Mouse (Mus musculus) midbrain, embryonic 13.5 days (tissue): Measurements from ENCODE around the gene Tex44. TPM values are rescaled to one million over a fixed set of nuclear protein-coding genes. Genes with fewer than 3 reads are reported as not detected.

Experiments
- ATAC-seq: fragments of 200-750 bp; cut with Nextera tagmentation; 2 replicates; pipeline ENCODE4 v1.8.0; 2017; ENCODE audit warnings: mild to moderate bottlenecking, moderate TSS enrichment, moderate library complexity
- H3K27ac ChIP-seq: fragments of 300-500 bp; sonication (generic); 2 replicates; pipeline ENCODE4 v1.5.1; 2015; ENCODE audit warnings: inconsistent platforms, mild to moderate bottlenecking, moderate library complexity
- H3K27me3 ChIP-seq: fragments of 300-500 bp; sonication (generic); 2 replicates; pipeline ENCODE4 v1.6.1; 2015; ENCODE audit warnings: mild to moderate bottlenecking, inconsistent platforms
- H3K36me3 ChIP-seq: fragments of 300-500 bp; sonication (generic); 2 replicates; pipeline ENCODE4 v1.6.1; 2015; ENCODE audit warnings: mild to moderate bottlenecking, inconsistent platforms
- H3K4me1 ChIP-seq: fragments of 300-500 bp; sonication (generic); replicated peaks from 2 replicates; pipeline ENCODE4 v1.6.1; 2015; ENCODE audit warnings: inconsistent platforms
- H3K4me2 ChIP-seq: fragments of 300-500 bp; sonication (generic); replicated peaks from 2 replicates; pipeline ENCODE4 v1.6.1; 2015; ENCODE audit warnings: moderate library complexity, mild to moderate bottlenecking, inconsistent platforms
- H3K4me3 ChIP-seq: fragments of 300-500 bp; sonication (generic); replicated peaks from 2 replicates; pipeline ENCODE4 v1.5.1; 2015; ENCODE audit warnings: mild to moderate bottlenecking, inconsistent platforms
- H3K9ac ChIP-seq: fragments of 300-500 bp; sonication (generic); replicated peaks from 2 replicates; pipeline ENCODE4 v1.6.1; 2015; ENCODE audit warnings: mild to moderate bottlenecking, inconsistent platforms
- H3K9me3 ChIP-seq: fragments of 300-500 bp; sonication (generic); 2 replicates; pipeline ENCODE4 v1.6.1; 2016; ENCODE audit warnings: mild to moderate bottlenecking, inconsistent platforms
- WGBS: fragments of 180-500 bp; shearing (Covaris S2); methylation state at CpG from one replicate; pipeline ENCODE4 v1.1.7; 2015; 5-methylcytosine and 5-hydroxymethylcytosine counted together
- polyA plus RNA-seq: library from polyadenylated mRNA; unstranded; fragments of >200 nt; fragmentation: Nextera tagmentation; extraction: Ambion mirVana; gene quantifications from 2 replicates; pipeline ENCODE4 v1.2.1, GENCODE M21; 2015

The Tex44 gene
- polyA plus RNA-seq, 1 experiment from 2014 or later, result not detected

DNA sequence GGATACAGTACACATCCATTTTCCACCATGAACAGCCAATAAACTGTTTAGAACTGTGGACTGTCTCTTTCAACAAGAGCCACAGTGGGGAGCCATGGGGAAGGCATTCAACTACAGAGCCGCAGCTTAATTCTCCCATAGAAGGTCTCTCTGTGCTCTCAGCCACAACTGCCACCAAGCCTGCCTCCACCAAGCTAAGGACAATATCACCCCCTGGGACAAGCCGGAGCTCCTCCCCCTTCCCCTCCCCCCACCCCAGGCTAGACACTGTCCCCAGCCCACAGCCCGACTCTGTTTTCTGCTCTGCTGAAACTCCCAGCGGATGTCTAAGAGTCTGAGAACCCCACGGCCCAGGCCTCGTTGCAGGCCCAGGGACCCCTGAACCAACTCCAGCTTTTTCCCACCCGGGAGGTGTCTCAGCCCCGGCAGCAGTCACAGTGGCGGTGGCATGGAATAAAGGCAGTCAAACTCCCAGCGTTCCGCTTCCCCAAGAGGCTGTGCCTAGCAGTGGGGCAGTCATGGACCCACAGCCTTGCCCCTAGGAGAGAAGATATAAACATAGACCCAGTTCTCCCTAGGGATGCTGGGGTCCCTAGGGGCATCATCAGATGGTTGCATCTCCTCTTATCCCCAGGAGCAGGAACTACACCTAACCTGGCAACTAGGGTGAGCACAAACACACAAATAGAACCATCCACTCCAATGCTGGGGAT is 1.1 kb upstream of the Tex44 start:
- H3K9ac ChIP-seq, result no peak overlapping the region
- H3K4me1 ChIP-seq, result peaks cover 30% of the 10 kb centered on the region
- H3K9me3 ChIP-seq, result no peaks in the 10 kb centered on the region
- no peaks in the 10 kb centered on the region for H3K27me3 ChIP-seq
- H3K27ac ChIP-seq, result peak overlapping the region; percentile 65
- H3K4me3 ChIP-seq, result no peak overlapping the region
- H3K36me3 ChIP-seq, result no peaks in the 10 kb centered on the region
- ATAC-seq, result peak; percentile 82
- H3K4me2 ChIP-seq, result peak overlapping the region; percentile 3; the same call in 1 of the 2 replicates
- WGBS, result 7% methylated on average over 11 of the region's 11 CpGs

DNA sequence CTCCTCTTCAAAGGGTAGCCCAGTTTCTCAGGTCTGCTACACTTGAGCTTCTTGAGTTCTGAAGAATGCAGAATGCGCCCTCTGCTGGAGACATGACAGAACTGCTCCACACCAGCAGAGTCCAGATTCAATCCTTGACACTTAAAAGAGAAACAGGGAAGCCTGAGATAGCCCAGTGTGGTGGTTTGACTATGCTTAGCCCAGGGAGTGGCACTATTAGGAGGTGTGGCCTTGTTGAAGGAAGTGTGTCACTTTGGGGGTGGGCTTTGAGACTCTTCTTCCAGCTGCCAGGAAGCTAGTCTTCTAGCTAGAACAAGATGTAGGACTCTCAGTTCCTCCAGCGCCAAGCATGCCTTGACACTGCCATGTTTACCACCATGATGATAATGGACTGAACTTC is 3.9 kb downstream of the Tex44 start:
- no peak overlapping the region for H3K9ac ChIP-seq
- no peak overlapping the region for H3K27ac ChIP-seq
- H3K4me2 ChIP-seq, result no peak overlapping the region
- no peaks in the 10 kb centered on the region for H3K27me3 ChIP-seq
- WGBS, result 47% methylated on average over 2 of the region's 2 CpGs
- H3K36me3 ChIP-seq, result no peaks in the 10 kb centered on the region
- no peak for ATAC-seq
- H3K9me3 ChIP-seq, result no peaks in the 10 kb centered on the region
- H3K4me3 ChIP-seq, result no peak overlapping the region
- H3K4me1 ChIP-seq, result peaks cover 23% of the 10 kb centered on the region

DNA sequence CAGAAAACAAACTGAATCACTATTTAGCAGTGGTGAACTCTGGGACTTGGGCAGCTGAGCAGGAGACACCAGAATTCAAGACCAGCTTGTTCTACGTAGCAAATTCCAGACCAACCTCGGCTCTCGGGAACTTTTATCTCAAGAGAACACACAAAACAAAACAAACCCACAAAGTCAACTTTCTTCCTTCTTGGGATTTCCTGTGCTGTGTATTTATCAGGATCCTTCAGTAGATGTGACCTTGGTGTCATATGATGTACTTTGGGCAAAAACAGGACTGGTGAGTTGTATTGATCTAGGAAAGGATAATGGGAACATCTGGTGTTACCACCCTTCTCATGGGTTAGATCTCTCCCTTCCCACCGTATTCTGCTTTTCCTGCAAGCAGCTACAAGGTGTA is 6.6 kb downstream of the Tex44 start:
- Histone ChIP-seq H3K27ac (peak overlapping the region; percentile 100; the same call in 1 of the 2 replicates), H3K27me3 (no peaks in the 10 kb centered on the region)

DNA sequence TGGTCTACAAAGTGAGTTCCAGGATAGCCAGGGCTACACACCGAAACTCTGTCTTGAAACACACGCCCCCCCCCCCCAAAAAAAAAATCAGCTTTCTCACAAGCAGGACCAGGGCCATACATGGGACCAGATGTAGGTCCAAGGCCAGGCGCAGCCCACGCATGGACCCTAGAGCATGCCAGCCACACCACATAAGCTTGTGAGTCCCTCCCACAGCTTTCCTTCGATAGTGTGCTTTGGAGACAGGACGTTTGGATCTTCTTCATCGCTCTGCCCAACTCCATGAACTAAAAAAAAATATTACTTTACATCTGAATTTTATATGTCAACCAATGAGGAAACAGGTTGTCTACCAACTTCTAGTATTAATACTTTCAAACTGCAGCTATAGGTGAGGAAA is 7.2 kb downstream of the Tex44 start:
- Histone ChIP-seq H3K36me3 (no peaks in the 10 kb centered on the region), H3K9ac (no peak overlapping the region), H3K27ac (peak overlapping the region; percentile 100), H3K4me1 (peaks cover 49% of the 10 kb centered on the region), H3K4me3 (no peak overlapping the region), H3K27me3 (no peaks in the 10 kb centered on the region), H3K4me2 (no peak overlapping the region; the same call in 1 of the 2 replicates), H3K9me3 (no peaks in the 10 kb centered on the region)
- WGBS, result 82% methylated on average over 7 of the region's 7 CpGs
- no peak for ATAC-seq

More for the DNA sequence above, 6.6 kb downstream of the Tex44 start:
- H3K36me3 ChIP-seq, result no peaks in the 10 kb centered on the region
- no peak overlapping the region for H3K9ac ChIP-seq
- no peaks in the 10 kb centered on the region for H3K9me3 ChIP-seq
- ATAC-seq, result no peak
- H3K4me3 ChIP-seq, result no peak overlapping the region
- no peak overlapping the region for H3K4me2 ChIP-seq
- H3K4me1 ChIP-seq, result peaks cover 43% of the 10 kb centered on the region
- 85% methylated on average over 4 of the region's 4 CpGs for WGBS

DNA sequence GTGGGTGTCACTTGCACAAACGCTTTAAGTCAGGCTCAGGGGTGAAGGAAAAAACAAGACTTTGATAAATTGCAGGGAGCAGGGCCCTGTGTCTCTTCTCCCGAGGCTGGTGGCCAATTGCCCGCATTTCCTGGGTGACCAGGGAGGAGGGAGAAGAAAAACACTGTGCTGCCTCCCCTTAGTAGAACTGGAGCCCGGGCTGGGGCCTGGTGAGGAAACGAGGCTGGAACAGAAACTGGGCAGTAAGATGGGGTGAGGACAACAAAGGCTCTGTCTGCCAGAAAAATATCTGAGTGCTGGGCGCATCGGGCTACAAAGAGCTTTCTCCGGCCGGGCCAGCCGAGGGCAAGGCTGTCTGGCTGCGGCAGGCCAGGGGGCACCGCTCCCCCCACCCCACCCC is 7.9 kb downstream of the Tex44 start:
- under 1% methylated on average over 12 of the region's 12 CpGs for WGBS
- H3K4me1 ChIP-seq, result peaks cover 51% of the 10 kb centered on the region
- H3K4me3 ChIP-seq, result peak overlapping the region; percentile 47
- peak overlapping the region; percentile 70 for H3K4me2 ChIP-seq
- no peaks in the 10 kb centered on the region for H3K27me3 ChIP-seq
- peak; percentile 64 for ATAC-seq
- H3K9ac ChIP-seq, result peak overlapping the region; percentile 76
- peak overlapping the region; percentile 100 for H3K27ac ChIP-seq
- no peaks in the 10 kb centered on the region for H3K36me3 ChIP-seq
- no peaks in the 10 kb centered on the region for H3K9me3 ChIP-seq

DNA sequence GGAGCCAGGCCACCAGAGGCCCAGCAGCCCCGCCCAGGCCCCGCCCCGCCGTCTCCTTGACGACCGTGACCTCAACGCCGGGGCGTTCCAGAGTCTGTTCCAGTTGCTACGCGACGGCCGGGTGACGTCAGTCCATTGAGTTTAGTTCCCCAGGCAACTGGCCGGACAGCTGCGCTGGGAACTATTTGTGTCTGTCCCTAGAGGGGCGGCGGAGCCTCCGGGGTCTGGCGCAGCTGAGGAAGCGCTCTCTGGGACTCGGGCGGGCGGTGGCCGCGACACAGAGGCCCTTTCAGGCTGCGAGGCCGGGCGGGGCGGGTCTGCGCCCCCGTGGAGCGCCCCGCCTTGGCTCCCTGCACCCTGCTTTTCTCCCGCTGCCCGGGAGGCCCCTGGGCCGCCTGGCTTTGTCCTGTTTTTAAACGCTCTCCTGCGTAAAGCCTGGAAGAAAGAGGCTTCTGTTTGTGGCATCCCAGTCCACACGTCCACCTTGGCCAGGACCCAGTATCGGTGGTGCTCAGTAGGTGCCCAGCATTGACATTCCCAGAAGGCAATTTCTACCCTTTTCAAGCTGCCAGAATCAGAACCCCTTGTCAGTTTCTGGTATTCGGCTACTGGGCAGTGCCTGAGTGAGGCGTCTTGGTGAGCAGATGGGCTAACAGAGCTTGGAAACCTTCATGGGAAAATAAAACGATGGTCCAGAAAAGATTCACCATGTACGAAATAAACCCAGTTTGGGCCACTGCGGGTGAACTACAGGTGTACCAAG is 8.5 kb downstream of the Tex44 start:
- H3K4me3 ChIP-seq, result peak overlapping the region; percentile 47
- peak overlapping the region; percentile 100 for H3K27ac ChIP-seq
- H3K4me2 ChIP-seq, result peak overlapping the region; percentile 70
- WGBS, result 2% methylated on average over 36 of the region's 46 CpGs
- no peaks in the 10 kb centered on the region for H3K27me3 ChIP-seq
- H3K4me1 ChIP-seq, result peaks cover 56% of the 10 kb centered on the region
- H3K9ac ChIP-seq, result peak overlapping the region; percentile 76
- no peaks in the 10 kb centered on the region for H3K9me3 ChIP-seq
- H3K36me3 ChIP-seq, result no peaks in the 10 kb centered on the region
- ATAC-seq, result peak; percentile 93

DNA sequence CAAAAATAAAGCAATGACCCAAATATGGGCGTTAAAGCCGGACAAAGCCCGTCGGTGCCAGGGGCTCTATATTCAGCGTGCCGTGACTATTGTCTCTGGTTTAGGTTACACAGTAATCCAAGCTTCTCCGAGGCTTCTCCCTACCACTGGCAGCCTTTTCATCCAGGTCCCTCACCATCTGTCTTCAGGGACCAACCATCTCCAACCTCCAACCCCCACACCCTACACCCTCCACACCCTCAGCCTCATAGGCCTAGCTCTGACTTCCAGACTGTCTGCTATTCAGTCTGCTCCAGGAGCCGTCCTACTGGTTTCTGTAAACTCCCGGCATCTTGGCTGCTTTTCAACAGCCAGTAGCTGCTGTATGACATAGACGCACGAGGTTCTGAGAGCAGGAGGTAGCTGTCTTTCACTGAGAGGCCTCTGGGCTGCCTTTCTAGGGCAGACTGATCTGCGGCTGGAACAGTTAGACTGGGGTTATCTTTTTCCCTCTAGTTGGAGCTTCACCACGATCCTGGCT is 9.2 kb downstream of the Tex44 start:
- ATAC-seq, result peak; percentile 32
- Histone ChIP-seq H3K4me2 (peak overlapping the region; percentile 70), H3K4me1 (peaks cover 64% of the 10 kb centered on the region), H3K36me3 (no peaks in the 10 kb centered on the region), H3K27ac (peak overlapping the region; percentile 100), H3K4me3 (peak overlapping the region; percentile 47; the same call in 1 of the 2 replicates), H3K9me3 (no peaks in the 10 kb centered on the region), H3K27me3 (no peaks in the 10 kb centered on the region), H3K9ac (peak overlapping the region; percentile 76)
- WGBS, result 6% methylated on average over 13 of the region's 13 CpGs

DNA sequence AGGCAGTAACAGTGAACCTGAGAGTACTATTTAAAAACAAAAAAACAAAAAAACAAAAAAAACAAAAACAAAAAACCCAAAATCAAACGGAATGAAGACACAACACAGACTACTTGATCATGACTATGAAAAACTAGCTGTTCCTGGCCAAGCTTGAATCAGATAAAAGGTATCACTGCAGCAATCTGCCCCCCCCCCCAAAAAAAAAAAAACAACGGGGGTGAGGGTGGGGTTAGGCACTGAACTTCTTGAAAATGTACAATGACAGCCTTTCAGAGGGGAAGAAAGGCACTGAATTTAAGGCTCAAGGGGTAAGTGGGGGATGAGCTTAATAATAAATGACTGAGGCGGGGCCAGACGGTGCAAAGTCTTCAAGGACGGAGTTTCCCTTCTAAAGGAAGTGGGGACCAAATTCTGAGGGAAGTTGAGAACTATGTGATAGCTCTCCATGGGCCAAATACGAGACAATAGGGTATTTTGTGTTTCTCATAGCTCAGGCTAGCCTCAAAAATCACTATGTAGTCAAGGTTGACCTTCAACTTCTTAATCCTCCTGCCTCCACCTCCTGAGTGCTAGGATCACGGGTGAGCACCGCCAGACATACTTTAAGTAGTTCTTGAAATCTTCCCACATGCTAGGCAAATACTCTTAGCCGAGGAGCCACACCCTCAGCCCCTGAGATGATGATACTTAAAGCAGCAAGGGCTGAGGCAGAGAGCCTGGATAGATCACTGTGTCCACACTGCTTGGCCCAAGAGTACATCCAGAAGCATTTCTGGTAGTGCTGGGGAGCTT is 11.3 kb downstream of the Tex44 start:
- H3K4me1 ChIP-seq, result peaks cover 76% of the 10 kb centered on the region

DNA sequence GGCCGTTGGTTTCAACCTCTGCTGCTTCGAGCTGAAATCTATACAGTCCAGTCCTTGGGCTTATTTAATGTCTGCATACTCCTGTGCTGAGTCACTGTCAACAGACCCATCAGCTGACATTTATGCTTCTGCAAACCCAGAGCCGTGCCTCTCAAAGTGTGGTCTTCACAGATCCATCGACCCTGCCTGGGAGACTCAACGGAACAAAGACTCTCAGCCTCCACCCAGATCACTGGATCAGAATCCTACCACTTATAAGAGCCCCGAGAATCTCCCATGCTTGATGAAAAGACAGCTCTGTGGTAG is 11.8 kb downstream of the Tex44 start:
- Histone ChIP-seq H3K9me3 (no peaks in the 10 kb centered on the region), H3K4me1 (peaks cover 79% of the 10 kb centered on the region), H3K36me3 (no peaks in the 10 kb centered on the region), H3K9ac (no peak overlapping the region), H3K27ac (peak overlapping the region; percentile 30; the same call in 1 of the 2 replicates), H3K4me2 (no peak overlapping the region), H3K4me3 (no peak overlapping the region), H3K27me3 (no peaks in the 10 kb centered on the region)
- WGBS, result 83% methylated on average over 6 of the region's 6 CpGs
- no peak for ATAC-seq

More for the DNA sequence above, 11.3 kb downstream of the Tex44 start:
- Histone ChIP-seq H3K4me2 (no peak overlapping the region), H3K9ac (no peak overlapping the region), H3K4me3 (no peak overlapping the region), H3K9me3 (no peaks in the 10 kb centered on the region), H3K27me3 (no peaks in the 10 kb centered on the region), H3K36me3 (no peaks in the 10 kb centered on the region), H3K27ac (peak overlapping the region; percentile 30; the same call in 1 of the 2 replicates)
- ATAC-seq, result no peak
- 62% methylated on average over 9 of the region's 9 CpGs for WGBS

DNA sequence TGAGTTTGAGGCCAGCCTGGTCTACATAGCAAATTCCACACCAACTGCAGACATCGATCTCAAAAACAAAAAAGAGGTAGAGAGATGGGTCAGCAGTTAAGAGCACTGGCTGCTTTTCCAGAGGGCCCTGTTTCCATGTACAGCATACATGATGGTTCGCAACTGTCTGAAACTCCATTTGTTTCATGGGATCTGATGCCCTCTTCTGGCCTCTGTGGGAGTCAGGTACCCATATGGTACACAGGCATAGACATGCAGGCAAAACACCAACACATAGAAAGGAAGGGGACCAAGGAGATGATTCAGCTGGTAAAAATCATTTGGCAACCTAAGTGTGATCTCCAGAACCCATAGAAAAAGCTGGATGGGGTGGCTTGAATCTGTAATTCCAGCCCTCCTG is 12.4 kb downstream of the Tex44 start:
- no peaks in the 10 kb centered on the region for H3K9me3 ChIP-seq
- H3K27me3 ChIP-seq, result no peaks in the 10 kb centered on the region
- 80% methylated on average over 2 of the region's 2 CpGs for WGBS
- H3K4me1 ChIP-seq, result peaks cover 79% of the 10 kb centered on the region
- no peak overlapping the region for H3K27ac ChIP-seq
- no peak for ATAC-seq
- no peak overlapping the region for H3K4me2 ChIP-seq
- no peak overlapping the region for H3K4me3 ChIP-seq
- no peak overlapping the region for H3K9ac ChIP-seq
- no peaks in the 10 kb centered on the region for H3K36me3 ChIP-seq

DNA sequence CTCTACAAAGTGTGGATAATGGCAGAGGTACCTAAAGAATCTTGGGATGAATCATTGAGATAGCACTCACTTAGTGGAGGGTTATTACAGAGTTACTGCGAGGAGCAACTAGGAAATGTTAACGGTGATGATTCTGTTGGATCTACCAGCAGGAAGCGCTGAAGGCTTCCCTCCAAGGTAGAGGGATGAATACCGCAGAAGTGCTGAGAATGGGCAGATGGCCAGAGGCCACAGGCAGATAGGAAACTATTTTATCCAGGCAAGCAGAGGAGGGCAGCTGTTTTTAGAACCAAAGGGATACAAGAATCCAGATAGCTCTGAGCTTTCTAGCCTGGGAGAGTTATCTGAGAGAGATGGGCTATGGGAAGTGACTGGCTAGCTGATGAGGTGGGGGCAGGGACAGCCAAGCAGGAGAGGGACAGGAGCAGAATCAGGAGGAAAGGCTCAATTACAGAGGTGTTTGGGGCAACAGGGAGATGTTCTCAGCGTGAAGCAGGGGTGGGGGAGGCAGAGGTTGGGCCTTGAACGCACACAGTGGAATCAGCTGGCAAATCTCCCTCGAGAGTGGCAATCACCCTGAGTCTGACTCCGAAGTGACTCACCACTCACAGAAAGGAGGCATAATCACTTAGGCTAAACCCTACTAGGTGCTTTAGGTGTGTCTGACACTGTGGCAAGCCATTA is 13.5 kb downstream of the Tex44 start:
- Histone ChIP-seq H3K4me1 (peaks cover 77% of the 10 kb centered on the region), H3K4me3 (no peak overlapping the region), H3K4me2 (peak overlapping the region; percentile 84; the same call in 1 of the 2 replicates), H3K9me3 (no peaks in the 10 kb centered on the region), H3K9ac (peak overlapping the region; percentile 24; the same call in 1 of the 2 replicates), H3K27ac (peak overlapping the region; percentile 99; the same call in 1 of the 2 replicates), H3K36me3 (no peaks in the 10 kb centered on the region), H3K27me3 (no peaks in the 10 kb centered on the region)
- WGBS, result 33% methylated on average over 8 of the region's 8 CpGs
- no peak for ATAC-seq
